Mouse (Mus musculus) layer of hippocampus, postnatal 10 days (tissue): ENCODE results near the gene Chchd3. TPM values are rescaled to one million over a fixed set of nuclear protein-coding genes. Genes with fewer than 3 reads are reported as not detected.

Experiments
- DNase-seq, 2 experiments: peaks; one replicate each; pipeline ENCODE4 v3.0.0; 2021; ENCODE audit warnings: low spot score in 2 of 2
- total RNA-seq, 2 experiments: library from RNA; stranded (reverse); gene quantifications; 2 replicates each; pipeline ENCODE4 v1.2.3; 2021

Chchd3 gene
- total RNA-seq, 2 experiments from 2014 or later: 94.5 to 111 TPM

- no peak for DNase-seq
These were observed 35.0 kb downstream of the Chchd3 start for GRCm38 (mm10) chr6:33025041-33025440.

GRCm38 (mm10) chr6:33004607-33005006 is 55.5 kb downstream of the Chchd3 start:
- peak in 1 of 2 experiments; percentile 33 for DNase-seq

GRCm38 (mm10) chr6:33002988-33003387 is 57.1 kb downstream of the Chchd3 start:
- DNase-seq: no peak

GRCm38 (mm10) chr6:33001271-33001670 is 58.8 kb downstream of the Chchd3 start:
- DNase-seq: no peak

- DNase-seq: no peak
These were observed 63.5 kb downstream of the Chchd3 start for GRCm38 (mm10) chr6:32996597-32996996.

- DNase-seq: no peak
These were observed 66.2 kb downstream of the Chchd3 start for GRCm38 (mm10) chr6:32993847-32994246.

GRCm38 (mm10) chr6:32990061-32990633 is 69.9 kb downstream of the Chchd3 start:
- DNase-seq: no peak

GRCm38 (mm10) chr6:32988561-32988960 is 71.5 kb downstream of the Chchd3 start:
- DNase-seq: no peak

- no peak for DNase-seq
These were observed 76.2 kb downstream of the Chchd3 start for GRCm38 (mm10) chr6:32983876-32984275.

GRCm38 (mm10) chr6:32981253-32981652 is 78.8 kb downstream of the Chchd3 start:
- DNase-seq: no peak

GRCm38 (mm10) chr6:32978811-32979210 is 81.2 kb downstream of the Chchd3 start:
- no peak for DNase-seq

GRCm38 (mm10) chr6:32971926-32972325 is 88.1 kb downstream of the Chchd3 start:
- DNase-seq: no peak

GRCm38 (mm10) chr6:32968971-32969370 is 91.1 kb downstream of the Chchd3 start:
- DNase-seq: no peak

- no peak for DNase-seq
These were observed 98.0 kb downstream of the Chchd3 start for GRCm38 (mm10) chr6:32962048-32962447.

GRCm38 (mm10) chr6:32961477-32961876 is 98.6 kb downstream of the Chchd3 start:
- no peak for DNase-seq

GRCm38 (mm10) chr6:32959816-32960550 is 100.1 kb downstream of the Chchd3 start:
- no peak for DNase-seq

- DNase-seq: no peak
These were observed 104.6 kb downstream of the Chchd3 start for GRCm38 (mm10) chr6:32955481-32955880.

- DNase-seq: no peak
These were observed 109.1 kb downstream of the Chchd3 start for GRCm38 (mm10) chr6:32950973-32951372.

GRCm38 (mm10) chr6:32949702-32950101 is 110.4 kb downstream of the Chchd3 start:
- no peak for DNase-seq

GRCm38 (mm10) chr6:32947225-32947624 is 112.8 kb downstream of the Chchd3 start:
- no peak for DNase-seq

- no peak for DNase-seq
These were observed 115.1 kb downstream of the Chchd3 start for GRCm38 (mm10) chr6:32944956-32945355.

GRCm38 (mm10) chr6:32943651-32944050 is 116.4 kb downstream of the Chchd3 start:
- no peak for DNase-seq

- no peak for DNase-seq
These were observed 119.8 kb downstream of the Chchd3 start for GRCm38 (mm10) chr6:32940299-32940698.
